Mouse (Mus musculus): Measurements from ENCODE around the gene Tmco5b. TPM values are rescaled to one million over a fixed set of nuclear protein-coding genes. Genes with fewer than 3 reads are reported as not detected.

Tmco5b gene
- polyA plus RNA-seq (2014; fragmentation: Nextera tagmentation; extraction: Ambion mirVana): not detected in 2 replicates

DNA sequence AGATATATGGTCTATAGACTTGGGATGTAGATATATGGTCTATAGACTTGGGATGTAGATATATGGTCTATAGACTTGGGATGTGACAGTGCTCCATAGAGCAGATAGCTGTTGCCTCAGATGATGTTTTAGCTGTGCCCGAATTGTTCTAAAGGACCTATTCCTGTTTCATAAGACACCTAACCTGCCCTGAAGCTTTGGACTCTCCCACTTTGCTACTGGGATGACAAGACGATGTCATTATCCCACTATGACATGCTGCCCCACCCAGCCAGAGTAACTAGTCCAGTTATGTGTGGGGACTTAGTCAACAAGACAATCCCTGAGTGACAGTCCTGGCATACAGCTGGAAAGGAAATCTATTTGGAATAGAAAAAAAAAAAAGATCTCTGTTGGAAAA lies at the start of gene Tmco5b:
TSS of gene Tmco5b (plus strand) at position 301 of the 400 bp plus-strand sequence.
- DNase-seq (ENCODE audit: low spot score): no peak

DNA sequence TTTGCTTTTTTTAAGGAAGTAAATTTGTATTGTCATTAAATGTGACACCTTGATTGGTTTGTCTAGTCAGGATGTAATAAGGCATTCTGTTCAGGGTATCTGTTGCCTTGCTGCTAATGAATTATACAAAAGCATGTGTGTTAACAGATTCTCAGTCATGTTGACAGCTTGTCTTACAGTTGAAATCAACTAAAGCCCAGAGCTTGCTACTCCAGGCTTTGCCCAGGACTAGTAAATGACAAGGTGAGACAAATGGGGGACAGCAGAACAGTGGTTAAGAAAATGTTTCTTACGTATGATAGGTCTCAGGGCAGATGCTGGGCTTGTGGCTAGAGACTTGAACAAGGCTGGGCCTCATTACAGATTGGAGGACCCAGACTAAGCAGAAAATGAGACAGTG lies 48.5 kb upstream of the Tmco5b start:
- no peak overlapping the region for H3K9ac ChIP-seq (replicated peaks; ENCODE audit: low read length)
- ATAC-seq (replicated peaks; ENCODE audit: insufficient number of reproducible peaks, low FRiP score, low TSS enrichment, low read depth) (no peak), DNase-seq (ENCODE audit: low spot score) (no peak)
- no peaks in the 10 kb centered on the region for H3K36me3 ChIP-seq (replicated peaks; ENCODE audit: control insufficient read depth, insufficient read depth, low read depth, low read length)
- H3K27me3 ChIP-seq (ENCODE audit: control insufficient read depth, insufficient read depth, low read length): no peaks in the 10 kb centered on the region
- no peak overlapping the region for H3K4me2 ChIP-seq (ENCODE audit: low read depth, low read length)
- H3K4me1 ChIP-seq (ENCODE audit: control insufficient read depth, insufficient read depth, low read length): no peaks in the 10 kb centered on the region
- 70% methylated on average over 1 of the region's 1 CpGs for WGBS
- no peak overlapping the region for H3K27ac ChIP-seq (replicated peaks; ENCODE audit: low read depth, low read length)
- no peaks in the 10 kb centered on the region for H3K9me3 ChIP-seq (replicated peaks; ENCODE audit: control insufficient read depth, low read length)
- no peak overlapping the region for H3K4me3 ChIP-seq (ENCODE audit: low read depth, low read length)

More for the DNA sequence above, at the start of gene Tmco5b:
- Histone ChIP-seq H3K4me2 (ENCODE audit: low read depth, low read length) (no peak within 1 kb of the TSS), H3K27ac (replicated peaks; ENCODE audit: low read depth, low read length) (no peak within 1 kb of the TSS), H3K9me3 (replicated peaks; ENCODE audit: control insufficient read depth, low read length) (no peaks in the 10 kb centered on the region), H3K4me3 (ENCODE audit: low read depth, low read length) (no peak within 1 kb of the TSS), H3K36me3 (replicated peaks; ENCODE audit: control insufficient read depth, insufficient read depth, low read depth, low read length) (no peaks in the 10 kb centered on the region), H3K4me1 (ENCODE audit: control insufficient read depth, insufficient read depth, low read length) (no peaks in the 10 kb centered on the region), H3K27me3 (ENCODE audit: control insufficient read depth, insufficient read depth, low read length) (no peaks in the 10 kb centered on the region), H3K9ac (replicated peaks; ENCODE audit: low read length) (no peak within 1 kb of the TSS)
- ATAC-seq (replicated peaks; ENCODE audit: insufficient number of reproducible peaks, low FRiP score, low TSS enrichment, low read depth): no peak
- WGBS: 84% methylated on average over 2 of the region's 2 CpGs

DNA sequence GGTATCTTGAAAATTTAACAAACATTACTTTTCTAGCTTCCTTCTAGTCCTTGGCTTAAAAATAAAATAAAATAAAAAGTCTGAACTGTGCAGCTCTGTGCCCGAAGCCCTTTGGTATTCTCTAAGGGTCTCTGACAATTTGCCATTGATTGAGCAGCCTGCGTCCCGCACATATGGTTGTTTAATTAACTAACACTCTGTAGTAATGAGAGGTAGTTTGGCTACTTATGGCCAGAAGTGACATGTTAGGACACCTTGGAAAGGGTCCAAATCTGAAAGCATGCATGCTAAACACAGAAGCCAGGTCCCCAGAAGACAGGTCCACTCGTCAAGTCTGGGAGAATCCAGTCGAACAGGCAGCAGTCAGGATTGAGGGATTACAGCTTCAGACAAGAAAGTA lies 46.7 kb upstream of the Tmco5b start:
- no peaks in the 10 kb centered on the region for H3K27me3 ChIP-seq (ENCODE audit: control insufficient read depth, insufficient read depth, low read length)
- H3K4me1 ChIP-seq (ENCODE audit: control insufficient read depth, insufficient read depth, low read length): no peaks in the 10 kb centered on the region
- H3K4me2 ChIP-seq (ENCODE audit: low read depth, low read length): no peak overlapping the region
- no peak overlapping the region for H3K9ac ChIP-seq (replicated peaks; ENCODE audit: low read length)
- no peak overlapping the region for H3K27ac ChIP-seq (replicated peaks; ENCODE audit: low read depth, low read length)
- no peaks in the 10 kb centered on the region for H3K9me3 ChIP-seq (replicated peaks; ENCODE audit: control insufficient read depth, low read length)
- DNase-seq (ENCODE audit: low spot score): no peak
- 70% methylated on average over 5 of the region's 5 CpGs for WGBS
- H3K4me3 ChIP-seq (ENCODE audit: low read depth, low read length): no peak overlapping the region
- H3K36me3 ChIP-seq (replicated peaks; ENCODE audit: control insufficient read depth, insufficient read depth, low read depth, low read length): no peaks in the 10 kb centered on the region
- no peak for ATAC-seq (replicated peaks; ENCODE audit: insufficient number of reproducible peaks, low FRiP score, low TSS enrichment, low read depth)

DNA sequence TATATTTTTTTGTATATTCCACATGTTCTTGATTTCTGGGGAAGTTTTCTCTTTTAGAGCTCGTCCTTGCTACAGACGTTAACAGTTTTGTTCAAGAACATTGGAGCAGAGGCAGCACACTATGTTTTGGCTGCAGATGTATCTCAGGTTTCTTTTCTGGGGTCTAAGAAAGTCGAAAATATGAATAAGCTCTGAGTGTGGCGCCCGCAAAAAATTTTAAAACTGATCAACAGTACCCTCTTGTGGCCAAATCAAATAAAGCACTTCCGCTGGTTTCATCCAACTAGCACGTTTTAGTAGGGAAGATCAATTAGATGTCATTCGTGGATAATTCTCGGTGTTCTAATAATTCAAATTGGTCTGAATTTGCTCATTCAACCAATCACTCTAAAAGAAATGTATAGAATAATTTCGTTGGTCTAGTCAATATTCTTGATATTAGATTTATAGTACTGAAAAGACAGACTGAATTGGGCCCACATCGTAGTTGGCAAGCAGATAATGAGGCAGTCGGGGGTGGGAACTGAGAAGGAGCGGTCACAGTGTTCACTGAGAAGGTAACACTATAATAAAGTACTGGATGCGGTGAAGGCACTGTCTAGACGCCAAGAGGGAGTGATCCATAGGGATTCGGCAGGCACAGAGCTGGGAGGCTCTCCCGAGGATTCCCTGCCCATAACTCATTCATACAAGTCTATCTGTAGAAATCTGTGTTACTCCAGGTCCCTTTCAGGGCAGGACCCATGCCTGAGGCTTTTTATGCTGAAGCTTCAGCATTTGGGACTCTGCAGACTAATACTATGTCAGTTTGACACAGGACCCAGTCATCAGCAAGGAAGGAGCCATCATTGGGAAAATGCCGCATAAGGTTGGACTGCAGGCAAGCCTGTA lies 17.1 kb downstream of the Tmco5b start:
- peak; percentile 72 for DNase-seq (ENCODE audit: low spot score)
- WGBS: 43% methylated on average over 18 of the region's 18 CpGs
- Histone ChIP-seq H3K36me3 (replicated peaks; ENCODE audit: control insufficient read depth, insufficient read depth, low read depth, low read length) (no peaks in the 10 kb centered on the region), H3K27me3 (ENCODE audit: control insufficient read depth, insufficient read depth, low read length) (no peaks in the 10 kb centered on the region), H3K27ac (replicated peaks; ENCODE audit: low read depth, low read length) (no peak overlapping the region), H3K4me2 (ENCODE audit: low read depth, low read length) (no peak overlapping the region), H3K9me3 (replicated peaks; ENCODE audit: control insufficient read depth, low read length) (no peaks in the 10 kb centered on the region), H3K9ac (replicated peaks; ENCODE audit: low read length) (no peak overlapping the region), H3K4me1 (ENCODE audit: control insufficient read depth, insufficient read depth, low read length) (no peaks in the 10 kb centered on the region), H3K4me3 (ENCODE audit: low read depth, low read length) (no peak overlapping the region)
- no peak for ATAC-seq (replicated peaks; ENCODE audit: insufficient number of reproducible peaks, low FRiP score, low TSS enrichment, low read depth)

DNA sequence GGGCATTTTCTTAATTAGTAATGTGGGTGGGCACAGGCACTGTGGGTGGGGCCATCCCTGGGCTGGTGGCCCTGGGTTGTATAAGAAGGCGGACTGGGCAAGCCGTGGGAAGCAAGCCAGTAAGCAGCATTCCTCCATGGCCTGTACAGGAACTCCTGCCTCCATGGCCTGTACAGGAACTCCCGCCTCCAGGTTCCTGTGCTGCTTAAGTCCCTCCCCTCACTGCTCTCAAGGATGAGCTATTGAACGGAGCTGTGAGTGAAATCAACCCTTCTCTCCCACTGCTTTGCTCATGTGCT lies 17.7 kb downstream of the Tmco5b start:
- H3K27ac ChIP-seq (replicated peaks; ENCODE audit: low read depth, low read length): no peak overlapping the region
- DNase-seq (ENCODE audit: low spot score) (no peak), ATAC-seq (replicated peaks; ENCODE audit: insufficient number of reproducible peaks, low FRiP score, low TSS enrichment, low read depth) (peak; percentile 56; the same call in 1 of the 2 replicates)
- 77% methylated on average over 4 of the region's 4 CpGs for whole genome bisulfite sequencing
- no peaks in the 10 kb centered on the region for H3K4me1 ChIP-seq (ENCODE audit: control insufficient read depth, insufficient read depth, low read length)
- no peaks in the 10 kb centered on the region for H3K9me3 ChIP-seq (replicated peaks; ENCODE audit: control insufficient read depth, low read length)
- no peaks in the 10 kb centered on the region for H3K27me3 ChIP-seq (ENCODE audit: control insufficient read depth, insufficient read depth, low read length)
- no peak overlapping the region for H3K4me2 ChIP-seq (ENCODE audit: low read depth, low read length)
- no peak overlapping the region for H3K4me3 ChIP-seq (ENCODE audit: low read depth, low read length)
- H3K9ac ChIP-seq (replicated peaks; ENCODE audit: low read length): no peak overlapping the region
- H3K36me3 ChIP-seq (replicated peaks; ENCODE audit: control insufficient read depth, insufficient read depth, low read depth, low read length): no peaks in the 10 kb centered on the region

DNA sequence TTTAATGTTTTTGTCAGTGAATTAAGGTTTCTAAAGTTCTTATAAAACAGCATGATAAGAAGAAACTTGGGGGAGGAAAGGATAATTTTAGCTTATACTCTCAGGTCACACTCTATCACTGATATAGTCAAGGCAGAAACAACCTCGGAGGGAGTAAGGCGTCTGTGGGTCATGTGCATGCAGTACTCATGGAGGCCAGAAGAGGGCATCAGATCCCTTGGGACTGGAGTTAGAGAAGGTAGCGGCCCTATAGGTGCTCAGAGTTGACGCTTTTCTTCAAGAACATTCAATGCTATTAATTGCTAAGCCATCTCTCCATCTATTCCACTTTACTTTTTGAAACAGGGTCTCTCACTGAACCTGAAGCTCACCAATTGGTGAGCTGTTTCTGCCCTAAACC lies 19.8 kb downstream of the Tmco5b start:
- Histone ChIP-seq H3K4me2 (ENCODE audit: low read depth, low read length) (no peak overlapping the region), H3K36me3 (replicated peaks; ENCODE audit: control insufficient read depth, insufficient read depth, low read depth, low read length) (no peaks in the 10 kb centered on the region), H3K9ac (replicated peaks; ENCODE audit: low read length) (no peak overlapping the region), H3K4me3 (ENCODE audit: low read depth, low read length) (no peak overlapping the region), H3K4me1 (ENCODE audit: control insufficient read depth, insufficient read depth, low read length) (no peaks in the 10 kb centered on the region), H3K9me3 (replicated peaks; ENCODE audit: control insufficient read depth, low read length) (no peaks in the 10 kb centered on the region), H3K27ac (replicated peaks; ENCODE audit: low read depth, low read length) (no peak overlapping the region), H3K27me3 (ENCODE audit: control insufficient read depth, insufficient read depth, low read length) (no peaks in the 10 kb centered on the region)
- DNase-seq (ENCODE audit: low spot score) (peak; percentile 64), ATAC-seq (replicated peaks; ENCODE audit: insufficient number of reproducible peaks, low FRiP score, low TSS enrichment, low read depth) (no peak)
- 17% methylated on average over 4 of the region's 4 CpGs for WGBS

DNA sequence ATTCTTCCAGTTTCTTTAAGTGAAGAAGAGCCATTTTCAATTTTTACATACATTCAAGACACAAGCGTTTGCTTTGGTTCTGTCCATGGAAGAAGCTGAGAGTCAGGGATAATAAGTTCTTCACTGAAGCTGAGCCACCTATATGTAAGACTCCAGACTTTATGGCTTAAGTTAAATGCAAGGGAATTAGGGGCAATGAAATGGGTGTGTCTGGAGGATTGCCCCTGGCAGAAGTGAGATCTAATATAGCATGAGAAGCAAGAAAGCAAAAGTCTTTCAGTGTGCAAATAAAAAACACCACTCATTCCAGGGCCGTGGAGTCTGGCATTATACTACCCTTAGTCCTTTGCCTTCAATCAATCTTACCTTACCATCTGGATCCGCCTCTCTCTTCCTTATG lies 25.7 kb downstream of the Tmco5b start:
- WGBS: 81% methylated on average over 3 of the region's 3 CpGs
- ATAC-seq (replicated peaks; ENCODE audit: insufficient number of reproducible peaks, low FRiP score, low TSS enrichment, low read depth) (no peak), DNase-seq (ENCODE audit: low spot score) (no peak)
- H3K4me3 ChIP-seq (ENCODE audit: low read depth, low read length): no peak overlapping the region
- H3K27me3 ChIP-seq (ENCODE audit: control insufficient read depth, insufficient read depth, low read length): no peaks in the 10 kb centered on the region
- no peak overlapping the region for H3K27ac ChIP-seq (replicated peaks; ENCODE audit: low read depth, low read length)
- no peaks in the 10 kb centered on the region for H3K36me3 ChIP-seq (replicated peaks; ENCODE audit: control insufficient read depth, insufficient read depth, low read depth, low read length)
- H3K4me1 ChIP-seq (ENCODE audit: control insufficient read depth, insufficient read depth, low read length): no peaks in the 10 kb centered on the region
- H3K9me3 ChIP-seq (replicated peaks; ENCODE audit: control insufficient read depth, low read length): no peaks in the 10 kb centered on the region
- H3K9ac ChIP-seq (replicated peaks; ENCODE audit: low read length): no peak overlapping the region
- no peak overlapping the region for H3K4me2 ChIP-seq (ENCODE audit: low read depth, low read length)

DNA sequence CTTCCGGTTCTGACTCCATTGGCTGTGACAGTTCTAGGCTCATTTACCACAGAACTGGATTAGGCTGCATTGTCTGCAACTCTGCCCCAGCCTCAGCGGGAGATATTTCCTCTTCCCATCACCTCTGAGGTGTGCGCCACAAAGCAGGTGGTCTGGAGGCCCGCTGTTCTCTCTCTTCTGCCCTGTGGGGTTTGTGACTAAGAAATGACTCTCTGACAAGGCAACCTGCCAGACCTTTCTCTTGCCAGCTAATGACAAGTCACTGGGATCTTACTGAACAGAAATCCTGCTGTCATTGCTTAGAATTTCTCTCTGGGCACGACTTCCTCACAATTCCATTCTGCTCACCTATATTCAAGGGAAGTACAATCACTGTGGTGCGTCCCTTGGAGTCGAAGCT lies 37.5 kb downstream of the Tmco5b start:
- WGBS: 35% methylated on average over 7 of the region's 7 CpGs
- no peaks in the 10 kb centered on the region for H3K4me1 ChIP-seq (ENCODE audit: control insufficient read depth, insufficient read depth, low read length)
- ATAC-seq (replicated peaks; ENCODE audit: insufficient number of reproducible peaks, low FRiP score, low TSS enrichment, low read depth) (no peak), DNase-seq (ENCODE audit: low spot score) (no peak)
- no peak overlapping the region for H3K4me2 ChIP-seq (ENCODE audit: low read depth, low read length)
- no peaks in the 10 kb centered on the region for H3K36me3 ChIP-seq (replicated peaks; ENCODE audit: control insufficient read depth, insufficient read depth, low read depth, low read length)
- no peak overlapping the region for H3K4me3 ChIP-seq (ENCODE audit: low read depth, low read length)
- H3K9me3 ChIP-seq (replicated peaks; ENCODE audit: control insufficient read depth, low read length): no peaks in the 10 kb centered on the region
- H3K27me3 ChIP-seq (ENCODE audit: control insufficient read depth, insufficient read depth, low read length): no peaks in the 10 kb centered on the region
- no peak overlapping the region for H3K27ac ChIP-seq (replicated peaks; ENCODE audit: low read depth, low read length)
- no peak overlapping the region for H3K9ac ChIP-seq (replicated peaks; ENCODE audit: low read length)
